Mouse (Mus musculus) thymus, postnatal 25 days (tissue): Measurements from ENCODE around the gene Sptan1.
"Not testable (repeated sequence)": the region's sequence is repeated elsewhere in the genome, so short reads cannot be mapped to it uniquely, and the experiment has no call there.

Experiments used
- DNase-seq: peaks from one replicate; pipeline ENCODE4 v3.0.0; 2022

Gene Sptan1

GRCm38 (mm10) chr2:30010840-30011281 lies 45.5 kb downstream of the Sptan1 start:
- no peak for DNase-seq

DNA sequence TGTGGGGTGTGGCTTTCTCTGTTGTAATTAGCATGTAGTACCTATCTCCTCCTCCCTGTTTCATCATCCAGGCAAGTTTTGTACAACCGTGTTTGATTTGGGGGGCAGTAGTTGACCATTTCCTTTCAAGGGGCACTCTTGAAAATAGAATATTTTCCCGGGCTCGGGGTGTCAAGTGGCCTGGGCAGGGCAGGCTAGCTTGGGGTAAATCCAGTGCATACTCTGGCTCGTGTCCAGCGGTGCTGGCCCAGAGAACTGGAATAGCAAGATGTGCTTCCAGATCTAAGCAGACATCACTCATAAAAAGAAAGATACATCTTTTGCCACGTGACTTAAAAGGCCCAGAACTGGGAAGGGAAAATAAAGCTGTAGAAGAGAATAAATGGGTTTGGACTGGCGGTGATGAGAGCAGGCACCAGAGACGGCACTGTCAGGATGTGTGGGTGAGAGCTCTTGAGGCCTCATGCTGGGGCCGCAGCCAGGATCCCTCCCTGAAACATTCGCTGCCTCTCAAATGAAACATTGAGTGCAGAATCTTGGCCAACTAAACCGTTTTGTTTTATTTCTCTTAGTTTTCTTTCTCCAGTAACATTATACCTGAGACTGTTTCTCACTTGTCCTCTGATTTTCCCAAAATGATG lies 49.1 kb downstream of the Sptan1 start:
- no peak for DNase-seq

- no peak for DNase-seq
Observed at GRCm38 (mm10) chr2:30025454-30025853, 60.1 kb downstream of the Sptan1 start.

DNA sequence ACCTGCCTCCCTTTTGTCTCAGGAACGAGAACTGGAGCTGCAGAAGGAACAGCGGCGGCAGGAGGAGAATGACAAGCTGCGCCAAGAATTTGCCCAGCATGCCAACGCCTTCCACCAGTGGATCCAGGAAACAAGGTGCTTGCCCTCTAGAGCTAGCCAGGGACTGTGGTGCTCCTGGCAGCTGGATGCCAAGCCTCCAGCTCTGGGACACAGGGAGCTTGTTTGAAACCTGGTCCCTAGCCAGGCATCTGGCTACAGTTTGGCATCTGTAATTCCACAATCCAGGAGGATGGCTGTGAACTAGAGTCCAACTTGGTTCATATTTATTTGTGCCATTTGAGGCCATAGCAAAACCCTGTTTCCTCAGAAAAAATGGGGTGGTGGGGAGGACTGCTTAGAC lies 61.6 kb downstream of the Sptan1 start:
- no peak for DNase-seq

GRCm38 (mm10) chr2:30032244-30032846 lies 67.0 kb downstream of the Sptan1 start:
- DNase-seq, result peak; percentile 13

GRCm38 (mm10) chr2:30032957-30033356 lies 67.6 kb downstream of the Sptan1 start:
- no peak for DNase-seq

DNA sequence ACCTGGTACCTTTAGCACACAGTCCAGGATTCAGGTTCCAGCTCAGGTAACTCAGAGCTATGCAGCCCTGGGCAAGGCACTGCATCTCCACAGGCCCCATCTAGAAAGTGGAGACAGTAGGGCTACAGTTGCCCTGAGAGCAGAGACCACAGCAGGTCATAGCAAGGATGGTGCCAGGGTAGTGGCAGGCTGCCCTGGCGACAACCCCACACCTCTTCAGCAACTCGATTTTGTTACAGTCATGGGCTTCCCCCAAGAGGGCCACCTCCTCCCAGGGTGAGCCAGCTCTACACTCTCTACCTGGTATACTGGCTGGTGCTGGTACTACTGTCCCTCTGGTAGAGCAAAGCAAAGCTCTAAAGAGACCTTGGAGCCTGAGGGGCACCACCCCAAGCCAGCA lies 72.4 kb downstream of the Sptan1 start:
- no peak for DNase-seq

GRCm38 (mm10) chr2:30038370-30038769 lies 73.0 kb downstream of the Sptan1 start:
- DNase-seq, result no peak

DNA sequence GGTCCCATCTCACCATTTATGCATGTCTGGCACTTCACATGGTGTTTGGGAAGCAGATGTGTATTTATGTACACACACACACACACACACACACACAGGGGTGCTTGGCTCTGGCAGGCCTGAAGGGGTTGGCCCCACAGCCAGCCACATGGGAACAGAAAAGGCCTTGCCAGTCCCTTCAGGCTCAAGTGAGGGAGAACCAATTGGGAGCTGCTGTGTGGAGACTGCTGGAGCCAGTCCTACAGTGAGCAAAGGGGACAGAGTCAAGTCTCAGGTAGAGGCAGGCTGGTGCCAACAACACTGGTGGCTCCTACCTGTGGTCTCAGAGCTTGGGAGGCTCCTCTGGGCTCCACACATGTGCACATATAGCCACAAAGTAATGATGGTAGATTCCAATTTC lies 74.3 kb downstream of the Sptan1 start:
- DNase-seq, result no peak

DNA sequence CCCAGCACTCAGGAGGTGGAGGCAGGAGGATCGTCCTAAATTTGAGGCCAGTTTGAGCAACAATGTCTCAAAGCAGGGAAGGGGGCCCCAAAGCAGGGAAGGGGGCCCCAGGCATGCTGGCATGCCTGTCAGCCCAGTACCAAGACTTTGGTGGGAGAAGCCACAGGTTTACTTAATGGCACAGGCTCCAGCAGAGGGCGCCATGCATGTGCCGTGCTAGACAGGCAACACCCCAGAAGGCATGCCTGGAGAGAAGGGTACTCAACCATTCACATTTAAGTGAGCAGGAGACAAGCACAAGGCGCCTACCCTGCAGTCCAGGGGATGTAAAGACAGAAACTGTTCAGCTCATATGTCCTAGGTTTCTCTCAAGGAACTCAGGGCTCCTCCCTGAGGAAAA lies 77.1 kb downstream of the Sptan1 start:
- peak; percentile 83 for DNase-seq

DNA sequence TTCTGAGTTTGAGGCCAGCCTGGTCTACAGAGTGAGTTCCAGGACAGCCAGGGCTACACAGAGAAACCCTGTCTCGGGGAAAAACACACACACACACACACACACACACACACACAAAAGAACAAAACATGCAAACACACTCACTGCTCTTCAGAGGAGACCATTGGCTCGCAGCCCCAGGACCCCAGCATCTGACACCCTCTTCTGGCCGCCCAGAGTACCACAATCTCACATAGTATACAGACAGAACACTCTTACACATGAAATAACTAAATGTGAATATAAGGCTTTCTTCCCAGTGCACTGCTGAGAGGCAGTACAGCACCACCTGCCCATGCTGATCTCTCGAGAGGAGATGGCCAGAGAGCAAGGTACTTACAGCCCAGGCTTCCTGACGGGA lies 79.2 kb downstream of the Sptan1 start:
- no peak for DNase-seq

- no peak for DNase-seq
Observed at GRCm38 (mm10) chr2:30047127-30047526, 81.8 kb downstream of the Sptan1 start.

DNA sequence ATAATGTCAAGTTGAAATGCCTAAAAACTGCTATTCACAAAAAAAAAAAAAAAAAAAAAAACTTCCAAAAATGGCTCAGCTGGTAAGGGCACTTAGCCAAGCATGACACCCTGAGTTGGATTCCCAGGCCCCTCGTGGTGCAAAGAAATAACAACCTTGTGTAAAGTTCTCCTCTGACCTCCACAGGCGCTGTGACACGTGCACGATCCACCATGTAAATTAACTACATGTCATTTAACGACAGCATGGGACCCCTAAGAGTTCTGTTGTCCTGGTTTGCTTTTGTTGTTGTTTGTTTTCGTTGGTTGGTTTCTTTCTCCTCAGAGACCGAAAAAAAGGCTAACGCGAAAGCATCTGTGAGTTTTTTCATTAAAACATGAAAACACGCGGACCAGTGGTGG lies 82.7 kb downstream of the Sptan1 start:
- no peak for DNase-seq

DNA sequence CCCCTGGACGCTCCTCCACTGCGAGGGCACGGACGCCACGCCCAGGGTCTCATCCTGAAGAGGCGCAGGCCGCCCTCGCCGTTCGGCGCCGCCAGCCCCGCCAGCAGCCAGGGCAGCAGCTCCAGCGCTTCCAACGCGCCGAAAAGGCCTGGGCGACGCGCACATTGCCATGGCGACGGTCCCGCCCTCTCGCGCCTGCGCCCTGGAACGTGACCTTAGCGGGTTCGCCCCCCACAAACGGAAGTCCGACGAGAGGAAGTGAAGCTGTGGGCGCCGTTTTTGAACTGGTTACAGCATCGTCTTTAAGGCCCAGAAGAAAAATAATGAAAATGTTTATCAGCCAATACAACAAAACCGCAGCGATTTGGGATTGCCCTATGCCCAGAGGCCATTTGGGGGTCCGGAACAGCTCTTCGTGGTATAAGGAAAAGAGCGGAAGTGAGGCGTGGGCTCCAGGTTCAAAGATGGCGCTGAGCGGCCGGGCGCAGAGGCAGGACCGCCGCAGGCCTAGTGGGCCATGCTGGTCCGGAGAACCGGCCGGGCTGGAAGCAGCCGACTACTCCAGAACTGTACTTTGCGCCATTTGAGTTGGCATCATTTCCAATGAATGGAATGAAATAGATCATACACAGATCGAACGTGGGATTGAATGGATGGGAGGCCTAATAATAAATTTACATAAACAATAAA lies 83.5 kb downstream of the Sptan1 start, which contains the start of gene Wdr34:
Gene Wdr34, minus strand, starts transcription at position 183 of the 690 bp plus-strand sequence.
- DNase-seq, result peak; percentile 99

GRCm38 (mm10) chr2:30049831-30050230 lies 84.5 kb downstream of the Sptan1 start:
- DNase-seq, result no peak

DNA sequence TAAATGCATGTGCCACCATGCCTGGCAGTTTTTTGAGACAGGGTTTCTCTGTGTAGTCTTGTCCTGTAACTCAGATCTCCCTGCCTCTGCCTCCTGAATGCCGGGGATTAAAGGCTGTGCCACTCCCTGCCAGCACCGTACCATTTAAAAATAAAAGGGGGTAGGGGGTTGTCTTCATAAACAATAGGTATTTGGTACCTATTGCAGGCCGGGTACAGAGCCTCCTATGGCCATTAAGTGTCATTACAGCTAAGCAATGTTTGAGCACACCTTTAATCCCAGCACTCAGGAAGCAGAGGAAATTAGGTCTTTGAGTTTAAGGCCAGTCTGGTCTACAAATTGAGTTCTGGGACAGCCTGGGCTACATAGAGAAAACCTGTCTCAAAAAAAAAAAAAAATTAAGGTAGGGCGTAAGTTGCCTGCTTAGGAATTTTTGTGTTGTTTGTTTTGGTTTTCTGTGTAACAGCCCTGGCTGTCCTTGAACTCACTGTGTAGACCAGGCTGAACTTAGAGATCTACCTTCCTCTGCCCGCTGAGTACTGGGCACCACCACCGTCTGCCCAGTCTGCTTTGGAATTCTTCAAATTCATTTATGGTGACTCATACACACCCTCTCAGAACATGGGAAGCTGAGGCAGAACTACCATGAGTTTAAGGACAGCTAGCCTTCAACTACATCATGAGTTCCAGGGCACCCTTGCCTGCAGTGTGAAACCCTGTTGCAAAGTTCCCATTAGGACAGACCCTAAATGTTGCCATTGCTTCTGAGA lies 86.8 kb downstream of the Sptan1 start:
- DNase-seq, result no peak

DNA sequence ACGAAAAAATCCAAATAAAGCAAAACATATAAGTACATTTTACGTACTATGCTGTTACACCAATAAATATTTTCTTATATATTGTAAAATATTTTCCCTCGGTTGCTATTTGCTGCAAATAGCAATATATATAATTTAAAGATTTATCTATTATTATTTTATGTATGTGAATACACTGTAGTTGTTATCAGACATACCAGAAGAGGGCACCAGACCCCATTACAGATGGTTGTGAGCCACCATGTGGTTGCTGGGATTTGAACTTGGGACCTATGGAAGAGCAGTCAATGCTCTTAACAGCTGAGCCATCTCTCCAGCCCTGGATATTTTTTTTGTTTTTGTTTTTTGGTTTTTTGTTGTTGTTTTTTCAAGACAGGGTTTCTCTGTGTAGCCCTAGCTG lies 90.0 kb downstream of the Sptan1 start:
- DNase-seq, result not testable (repeated sequence)

DNA sequence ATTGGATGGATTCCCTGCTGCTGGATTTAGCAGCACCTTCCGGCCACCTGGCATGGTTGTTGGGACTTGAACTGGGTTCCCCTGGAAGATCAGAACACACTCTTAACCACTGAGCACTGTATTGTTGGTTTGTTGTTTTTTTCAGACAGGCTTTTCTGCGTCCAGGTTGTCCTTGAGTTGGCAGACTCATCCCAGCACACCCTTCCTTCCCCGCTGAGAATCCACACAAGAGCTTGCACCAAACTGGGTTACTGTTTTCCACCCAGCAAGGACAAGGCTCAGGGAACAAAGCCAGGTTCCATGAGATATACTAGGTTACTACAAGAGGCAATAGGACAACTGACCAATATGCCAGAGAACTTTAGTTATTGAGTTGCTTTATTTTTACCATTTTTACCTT lies 91.4 kb downstream of the Sptan1 start:
- no peak for DNase-seq

DNA sequence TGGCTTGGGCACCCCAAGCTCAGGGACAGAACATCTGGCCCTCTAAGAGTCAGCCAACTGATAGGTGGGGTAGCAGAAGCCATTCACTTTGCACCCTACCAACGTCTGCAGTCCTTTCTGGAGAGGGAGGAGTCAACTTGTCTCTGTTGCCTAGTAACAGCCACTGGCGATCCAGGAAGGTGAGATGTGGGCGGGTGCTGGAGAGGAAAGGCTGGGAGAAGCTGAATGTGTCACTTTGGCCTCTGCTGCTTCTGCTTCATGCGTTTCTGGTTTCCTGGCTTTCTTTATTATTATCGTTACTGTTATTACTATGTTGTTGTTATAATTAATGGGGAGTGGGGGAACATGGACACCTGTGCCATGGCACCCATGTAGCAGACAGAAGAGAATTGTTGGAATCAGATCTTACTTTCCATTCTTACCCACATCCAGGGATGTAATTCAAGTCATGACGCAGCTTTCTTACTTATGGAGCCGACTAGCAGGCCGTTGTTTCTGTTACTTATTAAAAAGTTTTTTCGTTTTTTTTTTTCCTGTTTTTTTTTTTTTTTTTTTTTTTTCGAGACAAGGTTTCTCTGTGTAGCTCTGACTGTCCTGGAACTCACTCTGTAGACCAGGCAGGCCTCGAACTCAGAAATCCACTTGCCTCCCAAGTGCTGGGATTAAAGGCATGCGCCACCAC lies 92.0 kb downstream of the Sptan1 start, which contains the start of gene Set:
Gene Set, plus strand, starts transcription at position 156 of the 682 bp plus-strand sequence.
- DNase-seq, result no peak

DNA sequence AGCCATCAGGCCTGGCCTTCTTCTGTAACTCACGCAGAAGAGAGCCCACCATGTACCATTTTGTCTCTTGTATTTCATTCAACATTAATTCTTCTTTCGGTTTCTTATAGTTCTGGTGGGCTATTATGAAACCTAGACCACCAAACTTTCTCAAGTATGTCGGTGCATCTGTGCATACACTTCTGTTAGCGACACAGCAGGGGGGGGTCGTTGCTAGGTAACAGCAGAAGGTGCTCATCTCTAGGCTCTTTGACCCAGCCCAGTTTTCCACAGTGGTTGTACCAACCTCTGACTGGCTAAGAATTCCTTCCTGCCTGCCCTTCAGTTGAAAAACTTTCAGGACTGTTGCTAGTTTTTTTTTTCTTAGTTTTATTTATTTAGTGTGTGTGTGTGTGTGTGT lies 93.1 kb downstream of the Sptan1 start:
- DNase-seq, result no peak

- DNase-seq, result peak; percentile 77
Observed at GRCm38 (mm10) chr2:30061215-30062166, 96.1 kb downstream of the Sptan1 start.
